Mouse (Mus musculus): ENCODE results near the gene Oas1a.
"Not testable (repeated sequence)": the region's sequence is repeated elsewhere in the genome, so short reads cannot be mapped to it uniquely, and the experiment has no call there.

Gene Oas1a

GRCm38 (mm10) chr5:120894692-120895091, 12.6 kb downstream of the Oas1a start:
- intact Hi-C loops (cut with DNase I) = not testable (repeated sequence)

- intact Hi-C loops (cut with DNase I) = not testable (repeated sequence)
Observed at GRCm38 (mm10) chr5:120893866-120894265, 13.5 kb downstream of the Oas1a start.

GRCm38 (mm10) chr5:120892243-120892660, 15.1 kb downstream of the Oas1a start:
- intact Hi-C loops (cut with DNase I) = no loop called here

GRCm38 (mm10) chr5:120891566-120892242, 15.6 kb downstream of the Oas1a start:
- intact Hi-C loops (cut with DNase I) = not testable (repeated sequence)

- intact Hi-C loops (cut with DNase I) = no loop called here
Observed at GRCm38 (mm10) chr5:120890991-120891390, 16.3 kb downstream of the Oas1a start.

GRCm38 (mm10) chr5:120890026-120890425, 17.3 kb downstream of the Oas1a start:
- intact Hi-C loops (cut with DNase I) = no loop called here

- intact Hi-C loops (cut with DNase I) = not testable (repeated sequence)
Observed at GRCm38 (mm10) chr5:120888294-120888815, 19.0 kb downstream of the Oas1a start.

GRCm38 (mm10) chr5:120887831-120888230, 19.5 kb downstream of the Oas1a start:
- intact Hi-C loops (cut with DNase I) = no loop called here

- intact Hi-C loops (cut with DNase I) = not testable (repeated sequence)
Observed at GRCm38 (mm10) chr5:120887413-120887812, 19.9 kb downstream of the Oas1a start, which contains the start of gene Oas1g. Oas1g (minus strand) TSS chr5:120887613.

- intact Hi-C loops (cut with DNase I) = not testable (repeated sequence)
Observed at GRCm38 (mm10) chr5:120881681-120882080, 25.6 kb downstream of the Oas1a start.

- intact Hi-C loops (cut with DNase I) = not testable (repeated sequence)
Observed at GRCm38 (mm10) chr5:120878803-120879202, 28.5 kb downstream of the Oas1a start.

GRCm38 (mm10) chr5:120877407-120877806, 29.9 kb downstream of the Oas1a start:
- intact Hi-C loops (cut with DNase I) = not testable (repeated sequence)

- intact Hi-C loops (cut with DNase I) = not testable (repeated sequence)
Observed at GRCm38 (mm10) chr5:120876839-120877238, 30.5 kb downstream of the Oas1a start.

- intact Hi-C loops (cut with DNase I) = no loop called here
Observed at GRCm38 (mm10) chr5:120871469-120871868, 35.9 kb downstream of the Oas1a start.

- intact Hi-C loops (cut with DNase I) = no loop called here
Observed at GRCm38 (mm10) chr5:120870782-120871181, 36.5 kb downstream of the Oas1a start.

- intact Hi-C loops (cut with DNase I) = no loop called here
Observed at GRCm38 (mm10) chr5:120870081-120870480, 37.2 kb downstream of the Oas1a start.

- intact Hi-C loops (cut with DNase I) = no loop called here
Observed at GRCm38 (mm10) chr5:120869436-120870015, 37.8 kb downstream of the Oas1a start.

GRCm38 (mm10) chr5:120865336-120865860, 41.9 kb downstream of the Oas1a start:
- intact Hi-C loops (cut with DNase I) = no loop called here

GRCm38 (mm10) chr5:120861121-120861520, 46.2 kb downstream of the Oas1a start, which contains the start of gene Oas1h:
Oas1h (plus strand) TSS chr5:120861421.
- intact Hi-C loops (cut with DNase I) = no loop called here

GRCm38 (mm10) chr5:120859241-120859640, 48.1 kb downstream of the Oas1a start:
- intact Hi-C loops (cut with DNase I) = no loop called here

GRCm38 (mm10) chr5:120849601-120850136, 57.7 kb downstream of the Oas1a start:
- intact Hi-C loops (cut with DNase I) = loop anchor here (5.0 kb wide), 1 partner anchor 57 kb away; no protein-coding TSS in a partner anchor

GRCm38 (mm10) chr5:120847067-120847466, 60.3 kb downstream of the Oas1a start, which contains the start of gene Oas1f:
Oas1f (plus strand) TSS chr5:120847367.
- intact Hi-C loops (cut with DNase I) = no loop called here
